Mouse (Mus musculus) heart, embryonic 15.5 days (tissue): ENCODE results near the gene Patj. TPM values are rescaled to one million over a fixed set of nuclear protein-coding genes. Genes with fewer than 3 reads are reported as not detected.

ENCODE experiments used
- ATAC-seq: fragments of 200-750 bp; cut with Nextera tagmentation; replicated peaks from 2 replicates; pipeline ENCODE4 v1.8.0; 2017; ENCODE audit warnings: low read depth, moderate TSS enrichment; ENCODE audit not compliant: insufficient number of reproducible peaks, insufficient read depth, low FRiP score
- H3K27ac ChIP-seq: fragments of 300-500 bp; sonication (generic); 2 replicates; pipeline ENCODE4 v1.5.1; 2015; ENCODE audit warnings: mild to moderate bottlenecking, inconsistent platforms
- H3K27me3 ChIP-seq: fragments of 300-500 bp; sonication (generic); 2 replicates; pipeline ENCODE4 v1.6.1; 2015; ENCODE audit warnings: inconsistent platforms
- H3K36me3 ChIP-seq: fragments of 300-500 bp; sonication (generic); 2 replicates; pipeline ENCODE4 v1.6.1; 2015; ENCODE audit warnings: mild to moderate bottlenecking, inconsistent platforms
- H3K4me1 ChIP-seq: fragments of 300-500 bp; sonication (generic); replicated peaks from 2 replicates; pipeline ENCODE4 v1.6.1; 2015; ENCODE audit warnings: inconsistent platforms
- H3K4me2 ChIP-seq: fragments of 300-500 bp; sonication (generic); 2 replicates; pipeline ENCODE4 v1.6.1; 2015; ENCODE audit warnings: inconsistent platforms, mild to moderate bottlenecking, moderate library complexity
- H3K4me3 ChIP-seq: fragments of 300-500 bp; sonication (generic); 2 replicates; pipeline ENCODE4 v1.5.1; 2015; ENCODE audit warnings: mild to moderate bottlenecking, inconsistent platforms
- H3K9ac ChIP-seq: fragments of 300-500 bp; sonication (generic); 2 replicates; pipeline ENCODE4 v1.6.1; 2015; ENCODE audit warnings: mild to moderate bottlenecking, inconsistent platforms
- H3K9me3 ChIP-seq: fragments of 300-500 bp; sonication (generic); replicated peaks from 2 replicates; pipeline ENCODE4 v1.6.1; 2016; ENCODE audit warnings: inconsistent platforms
- WGBS: fragments of 180-500 bp; shearing (Covaris S2); methylation state at CpG from one replicate; pipeline ENCODE4 v1.1.7; 2015; ENCODE audit warnings: mixed read lengths; 5-methylcytosine and 5-hydroxymethylcytosine counted together
- polyA plus RNA-seq: library from polyadenylated mRNA; unstranded; fragments of >200 nt; fragmentation: Nextera tagmentation; extraction: Ambion mirVana; gene quantifications from 2 replicates; pipeline ENCODE4 v1.2.1, GENCODE M21; 2015

Patj gene
- polyA plus RNA-seq, 1 experiment from 2014 or later = 5.9 TPM

DNA sequence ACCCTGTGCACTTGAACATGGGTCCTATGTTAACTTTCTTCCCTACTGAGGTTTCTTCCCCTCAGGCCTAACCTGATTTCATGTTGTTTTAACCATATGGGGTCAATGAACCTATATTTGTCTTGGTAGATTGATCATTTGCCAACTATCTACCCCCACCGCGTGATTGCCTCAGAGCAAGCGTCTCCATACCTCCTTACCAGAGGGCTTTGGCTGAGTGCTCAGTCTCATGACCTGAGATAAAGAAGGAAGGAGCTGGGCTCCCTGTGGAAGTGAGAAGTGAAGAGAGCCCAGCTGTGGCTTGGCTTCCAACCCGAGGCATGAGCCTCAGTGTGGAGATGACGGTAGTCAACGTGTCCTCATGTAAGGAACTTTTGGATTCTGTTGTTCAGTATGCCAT lies 160.9 kb downstream of the Patj start:
- peak overlapping the region; percentile 63 for H3K27ac ChIP-seq
- H3K4me2 ChIP-seq = no peak overlapping the region
- no peaks in the 10 kb centered on the region for H3K36me3 ChIP-seq
- no peak overlapping the region for H3K4me3 ChIP-seq
- H3K27me3 ChIP-seq = no peaks in the 10 kb centered on the region
- WGBS = 61% methylated on average over 6 of the region's 6 CpGs
- no peak overlapping the region for H3K9ac ChIP-seq
- ATAC-seq = 0 out of 2 replicates have a peak, but pooled peaks have one; percentile 50
- H3K9me3 ChIP-seq = no peaks in the 10 kb centered on the region
- H3K4me1 ChIP-seq = peaks cover 13% of the 10 kb centered on the region

DNA sequence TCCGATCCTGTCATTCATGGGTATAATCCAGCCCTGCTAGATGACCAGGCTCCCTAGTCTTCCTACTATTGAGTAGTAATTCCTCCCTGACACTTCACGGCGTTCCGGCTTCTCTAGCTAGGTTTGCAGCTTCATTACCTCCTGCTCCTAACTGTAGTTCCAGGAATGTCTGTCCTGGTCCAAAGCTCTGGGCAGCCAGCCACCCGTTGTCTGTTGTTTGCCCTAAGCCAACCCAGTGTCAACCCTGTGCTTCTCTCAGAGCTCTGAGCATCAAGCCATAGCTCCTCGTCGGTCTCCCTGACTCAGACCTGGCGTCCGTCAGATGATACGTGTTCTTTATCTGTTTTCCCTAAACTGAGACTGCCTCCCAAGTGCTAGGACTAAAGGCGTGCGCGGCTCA lies 161.6 kb downstream of the Patj start:
- H3K9ac ChIP-seq = no peak overlapping the region
- WGBS = 55% methylated on average over 13 of the region's 13 CpGs
- no peak overlapping the region for H3K4me3 ChIP-seq
- peak overlapping the region; percentile 63 for H3K27ac ChIP-seq
- peaks cover 13% of the 10 kb centered on the region for H3K4me1 ChIP-seq
- ATAC-seq = peak; percentile 62; the same call in 1 of the 2 replicates
- H3K27me3 ChIP-seq = no peaks in the 10 kb centered on the region
- H3K36me3 ChIP-seq = no peaks in the 10 kb centered on the region
- no peak overlapping the region for H3K4me2 ChIP-seq
- no peaks in the 10 kb centered on the region for H3K9me3 ChIP-seq

DNA sequence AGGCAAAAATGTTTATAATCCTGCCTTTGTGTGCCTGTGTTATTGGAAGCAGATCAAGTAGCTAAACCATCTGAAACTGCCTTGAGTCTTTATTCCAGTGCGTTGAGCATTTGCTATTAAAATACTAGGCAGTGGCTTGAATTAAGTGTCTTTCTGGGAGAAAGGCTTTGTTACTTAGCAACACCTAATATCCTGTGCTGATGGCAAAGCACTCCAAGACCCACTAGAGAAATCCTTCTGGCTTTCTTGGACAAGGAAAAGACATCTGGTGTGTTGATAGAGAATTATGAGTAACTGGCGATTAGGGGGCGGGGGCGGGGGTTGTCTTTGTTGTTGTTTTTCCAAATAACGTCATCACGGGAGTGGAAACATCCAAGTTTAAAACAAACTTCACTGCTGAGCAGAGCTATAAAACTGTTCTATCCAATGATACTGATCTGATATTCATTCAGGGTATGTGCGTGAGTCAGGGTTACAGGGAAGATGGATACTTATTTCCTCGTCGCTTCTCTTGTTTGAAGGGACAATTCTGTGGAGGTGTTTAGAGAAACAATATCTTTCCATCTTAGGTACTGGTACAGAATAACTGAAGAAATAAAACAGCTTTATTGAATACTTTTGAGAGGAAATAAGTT lies 164.7 kb downstream of the Patj start:
- no peak overlapping the region for H3K27ac ChIP-seq

DNA sequence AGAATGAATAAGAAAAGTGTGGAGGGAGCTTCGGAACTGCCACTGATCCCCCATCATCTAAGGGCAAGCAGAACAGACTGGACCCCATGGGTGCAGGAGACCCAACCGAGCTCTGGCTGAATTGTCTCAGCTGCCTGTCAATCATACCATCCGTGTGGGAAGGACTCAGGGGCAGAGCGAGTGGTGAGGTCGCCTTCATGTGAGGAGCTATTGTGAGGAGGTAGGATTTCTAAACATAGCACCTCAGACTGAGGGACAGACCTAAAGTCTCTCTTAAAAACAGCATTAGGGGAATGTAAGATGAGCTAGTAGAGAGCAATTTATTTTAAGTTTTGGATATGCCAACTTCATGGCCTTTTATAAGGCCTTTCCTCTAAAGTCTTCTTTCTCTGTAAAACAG lies 167.5 kb downstream of the Patj start:
- H3K27me3 ChIP-seq = no peaks in the 10 kb centered on the region
- H3K9me3 ChIP-seq = no peaks in the 10 kb centered on the region
- H3K4me2 ChIP-seq = peak overlapping the region; percentile 32
- no peaks in the 10 kb centered on the region for H3K36me3 ChIP-seq
- peak overlapping the region; percentile 97 for H3K27ac ChIP-seq
- WGBS = 30% methylated on average over 5 of the region's 5 CpGs
- no peak overlapping the region for H3K9ac ChIP-seq
- ATAC-seq = peak; percentile 56; the same call in 1 of the 2 replicates
- H3K4me1 ChIP-seq = peaks cover 32% of the 10 kb centered on the region
- no peak overlapping the region for H3K4me3 ChIP-seq

More for the DNA sequence above, 164.7 kb downstream of the Patj start:
- H3K9ac ChIP-seq = no peak overlapping the region
- H3K27me3 ChIP-seq = no peaks in the 10 kb centered on the region
- WGBS = 85% methylated on average over 9 of the region's 9 CpGs
- peaks cover 41% of the 10 kb centered on the region for H3K4me1 ChIP-seq
- H3K4me3 ChIP-seq = no peak overlapping the region
- no peak overlapping the region for H3K4me2 ChIP-seq
- no peaks in the 10 kb centered on the region for H3K36me3 ChIP-seq
- no peaks in the 10 kb centered on the region for H3K9me3 ChIP-seq
- ATAC-seq = no peak

DNA sequence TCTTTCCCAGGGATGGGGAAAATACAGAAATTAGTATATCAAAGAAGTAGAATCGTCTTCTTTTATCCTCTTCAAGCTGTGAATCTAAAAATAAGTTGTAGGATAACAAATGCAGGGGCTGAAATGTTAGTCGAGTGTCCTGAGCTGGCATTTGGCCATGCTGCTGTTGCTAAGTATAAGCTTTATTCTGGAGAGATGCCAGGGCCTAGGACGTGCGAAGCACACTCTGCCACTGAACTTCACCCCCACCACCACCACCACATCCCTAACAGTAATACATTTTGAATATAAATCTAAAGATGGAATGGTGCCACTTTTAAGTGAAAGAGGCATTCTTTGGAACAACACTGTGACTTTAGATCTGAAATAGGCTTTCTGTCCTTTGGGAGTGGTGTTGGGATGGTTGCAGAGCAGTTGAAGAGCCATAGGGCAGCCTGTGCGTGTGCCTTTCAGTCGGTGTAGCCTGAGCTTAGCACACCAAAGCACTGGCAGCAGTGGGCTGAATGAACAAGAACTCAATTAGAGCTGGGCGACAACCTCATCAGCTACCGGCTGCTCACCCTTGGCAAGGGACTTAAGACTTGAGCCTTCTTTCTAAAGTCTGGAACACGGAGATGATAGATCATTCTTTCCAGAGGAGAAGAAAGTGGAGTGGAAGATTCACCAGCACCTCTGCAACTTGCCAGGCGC lies 168.1 kb downstream of the Patj start:
- peak; percentile 86 for ATAC-seq
- 27% methylated on average over 10 of the region's 10 CpGs for WGBS
- no peak overlapping the region for H3K4me3 ChIP-seq

DNA sequence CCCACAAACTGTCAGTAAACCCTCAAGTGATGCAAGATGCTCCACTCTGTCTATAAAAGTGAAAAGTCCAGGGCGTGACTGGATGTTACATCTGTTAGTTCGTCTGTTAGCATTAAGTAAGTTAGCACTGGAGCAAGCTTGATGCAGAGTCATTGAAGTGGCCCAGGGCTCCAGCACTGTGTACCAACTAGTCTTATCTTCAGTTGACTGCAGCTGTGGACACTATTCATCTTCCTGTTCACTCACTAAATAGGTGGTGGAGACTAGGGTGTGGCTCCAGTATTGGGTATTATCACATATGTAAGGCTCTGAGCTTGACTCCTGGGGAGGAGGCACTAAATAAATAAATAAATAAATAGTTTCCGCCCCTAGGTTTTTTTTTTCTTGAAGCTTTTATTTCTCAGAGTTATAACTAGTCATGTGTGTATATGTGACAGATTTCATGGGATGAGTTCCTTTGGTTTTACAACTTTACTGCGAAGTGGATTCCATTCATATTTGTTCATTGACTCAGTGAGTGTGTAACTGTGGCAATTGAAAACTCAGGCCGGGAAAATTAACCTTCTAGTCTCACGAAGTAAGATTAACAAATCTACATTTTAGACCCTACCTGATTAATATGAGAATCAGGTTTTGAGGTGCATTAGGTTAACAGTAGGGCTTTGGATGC lies 168.7 kb downstream of the Patj start:
- Histone ChIP-seq H3K4me2 (no peak overlapping the region), H3K9me3 (no peaks in the 10 kb centered on the region)
- ATAC-seq = no peak

More for the DNA sequence above, 168.1 kb downstream of the Patj start:
- Histone ChIP-seq H3K27me3 (no peaks in the 10 kb centered on the region), H3K9ac (no peak overlapping the region), H3K27ac (peak overlapping the region; percentile 97), H3K36me3 (no peaks in the 10 kb centered on the region), H3K9me3 (no peaks in the 10 kb centered on the region), H3K4me1 (peaks cover 32% of the 10 kb centered on the region), H3K4me2 (peak overlapping the region; percentile 32)

DNA sequence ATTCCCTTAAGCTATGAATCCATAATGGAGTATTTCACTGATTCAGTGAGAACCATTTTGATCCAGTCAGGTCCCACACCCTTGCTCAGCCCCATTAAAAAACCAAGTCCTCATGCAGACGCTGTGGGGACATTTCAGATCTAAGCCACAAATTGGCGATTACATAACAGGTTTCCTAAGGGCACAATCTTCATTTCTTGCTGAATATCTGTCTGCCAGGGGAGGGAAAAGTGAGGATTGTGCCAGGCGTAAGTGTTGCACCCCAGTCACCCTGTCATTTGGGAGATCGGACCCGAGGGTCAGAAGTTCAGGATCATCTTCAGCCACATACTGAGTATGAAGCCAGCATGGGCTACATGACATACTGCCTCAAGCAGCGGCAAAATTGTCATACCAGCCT lies 171.2 kb downstream of the Patj start:
- 86% methylated on average over 6 of the region's 6 CpGs for WGBS
- Histone ChIP-seq H3K4me3 (no peak overlapping the region), H3K9ac (no peak overlapping the region), H3K4me1 (peaks cover 32% of the 10 kb centered on the region), H3K36me3 (no peaks in the 10 kb centered on the region), H3K4me2 (no peak overlapping the region), H3K27me3 (no peaks in the 10 kb centered on the region), H3K27ac (no peak overlapping the region), H3K9me3 (no peaks in the 10 kb centered on the region)
- ATAC-seq = no peak

More for the DNA sequence above, 168.7 kb downstream of the Patj start:
- peaks cover 32% of the 10 kb centered on the region for H3K4me1 ChIP-seq
- WGBS = 59% methylated on average over 6 of the region's 6 CpGs
- H3K36me3 ChIP-seq = no peaks in the 10 kb centered on the region
- H3K9ac ChIP-seq = no peak overlapping the region
- no peak overlapping the region for H3K4me3 ChIP-seq
- H3K27ac ChIP-seq = peak overlapping the region; percentile 97
- H3K27me3 ChIP-seq = no peaks in the 10 kb centered on the region

DNA sequence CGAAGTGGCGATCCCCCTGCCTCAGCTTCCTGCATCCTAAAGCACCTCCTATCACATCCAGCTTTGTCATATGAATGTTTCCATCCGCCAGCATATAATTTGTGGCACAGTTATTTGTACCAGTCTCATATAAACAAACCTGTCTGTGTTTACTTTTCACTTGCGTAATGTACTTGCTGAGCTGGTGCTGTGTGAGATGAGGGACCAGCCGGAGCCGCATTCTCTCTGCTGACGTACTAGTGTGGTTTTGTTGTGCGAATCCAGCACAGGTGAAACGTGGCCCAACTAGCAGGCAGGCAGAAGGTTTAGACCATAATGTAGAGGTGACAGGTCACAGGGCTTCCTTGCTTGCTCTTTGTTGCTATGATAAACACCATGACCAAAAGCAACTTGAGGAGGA lies 171.9 kb downstream of the Patj start:
- 90% methylated on average over 9 of the region's 9 CpGs for WGBS
- Histone ChIP-seq H3K36me3 (no peaks in the 10 kb centered on the region), H3K4me1 (peaks cover 31% of the 10 kb centered on the region), H3K4me2 (no peak overlapping the region), H3K27ac (no peak overlapping the region), H3K4me3 (no peak overlapping the region), H3K27me3 (no peaks in the 10 kb centered on the region), H3K9me3 (no peaks in the 10 kb centered on the region), H3K9ac (no peak overlapping the region)
- ATAC-seq = no peak

DNA sequence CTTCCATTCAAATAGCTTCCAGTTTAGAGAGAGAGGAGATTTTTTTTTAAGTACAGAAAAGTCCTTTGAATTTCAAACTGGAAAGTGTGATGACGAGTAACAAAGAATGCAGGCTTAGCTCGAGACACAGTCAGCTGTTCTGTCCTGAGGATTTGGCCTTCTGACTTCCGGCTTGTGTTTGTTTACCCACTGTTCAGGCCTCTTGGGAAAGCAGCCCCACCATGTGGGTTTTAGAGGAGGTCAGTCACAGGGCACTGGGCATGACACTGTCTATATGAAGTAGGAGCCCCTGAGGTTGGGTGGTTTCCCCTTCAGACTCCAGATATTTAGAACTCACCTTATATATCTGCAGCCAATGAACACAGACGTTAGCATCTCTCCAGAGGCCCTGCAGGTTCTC lies 174.3 kb downstream of the Patj start:
- no peaks in the 10 kb centered on the region for H3K36me3 ChIP-seq
- no peaks in the 10 kb centered on the region for H3K9me3 ChIP-seq
- no peaks in the 10 kb centered on the region for H3K27me3 ChIP-seq
- H3K4me2 ChIP-seq = no peak overlapping the region
- no peak overlapping the region for H3K9ac ChIP-seq
- no peak overlapping the region for H3K27ac ChIP-seq
- H3K4me1 ChIP-seq = peaks cover 8% of the 10 kb centered on the region
- no peak overlapping the region for H3K4me3 ChIP-seq
- WGBS = 25% methylated on average over 4 of the region's 4 CpGs
- no peak for ATAC-seq

DNA sequence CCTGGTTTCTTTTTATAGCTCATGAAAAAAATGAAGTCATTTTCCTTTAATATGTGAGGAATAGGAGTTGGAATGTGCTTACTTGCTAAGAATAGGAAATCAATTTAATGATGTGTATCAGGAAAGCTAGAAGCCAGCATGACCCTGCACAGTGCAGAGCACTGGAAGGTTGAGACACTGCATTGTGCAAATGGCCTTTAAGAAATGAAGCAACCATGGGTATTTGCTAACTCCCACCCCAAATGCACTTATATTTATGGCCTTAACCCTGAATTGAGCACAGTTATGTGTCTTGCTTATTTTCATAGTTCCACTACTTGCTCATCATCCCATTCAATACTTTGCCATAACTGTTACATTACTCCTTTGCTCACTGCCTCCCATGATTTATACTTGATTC lies 181.7 kb downstream of the Patj start:
- H3K4me3 ChIP-seq = no peak overlapping the region
- H3K4me2 ChIP-seq = no peak overlapping the region
- H3K36me3 ChIP-seq = no peaks in the 10 kb centered on the region
- no peak overlapping the region for H3K27ac ChIP-seq
- H3K4me1 ChIP-seq = peaks cover 10% of the 10 kb centered on the region
- no peak for ATAC-seq
- no peaks in the 10 kb centered on the region for H3K27me3 ChIP-seq
- no peak overlapping the region for H3K9ac ChIP-seq
- no peaks in the 10 kb centered on the region for H3K9me3 ChIP-seq

DNA sequence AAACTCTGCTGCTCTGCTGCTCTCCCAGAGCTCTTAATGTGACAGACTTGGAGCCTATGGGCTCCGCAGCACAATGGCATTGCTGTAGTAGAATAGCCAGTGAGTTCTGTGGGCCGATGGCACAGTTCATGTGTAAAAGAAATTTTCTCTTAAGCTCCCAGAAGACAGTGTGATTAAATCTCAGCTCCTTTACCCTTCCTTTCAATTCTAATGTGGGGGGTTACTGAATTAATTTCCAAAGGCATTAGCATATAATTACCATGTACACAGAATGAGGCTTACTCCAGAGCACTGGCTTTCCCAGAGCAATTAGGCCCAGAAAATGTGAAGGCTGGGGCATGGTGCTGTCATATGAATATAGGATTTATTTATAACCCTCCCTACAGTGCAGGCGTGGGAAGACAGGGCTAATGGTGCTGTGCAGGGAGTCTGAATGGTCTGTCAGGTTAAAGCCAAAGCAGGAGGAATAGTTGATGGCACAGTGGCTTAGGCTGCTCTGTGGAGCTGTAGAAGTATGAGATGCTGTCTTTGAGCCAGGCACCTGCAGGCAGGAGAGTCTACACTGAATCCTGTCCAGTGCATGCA lies 182.5 kb downstream of the Patj start:
- no peaks in the 10 kb centered on the region for H3K27me3 ChIP-seq

More for the DNA sequence above, 182.5 kb downstream of the Patj start:
- H3K27ac ChIP-seq = peak overlapping the region; percentile 27; the same call in 1 of the 2 replicates
- no peak for ATAC-seq
- H3K4me1 ChIP-seq = peaks cover 10% of the 10 kb centered on the region
- no peaks in the 10 kb centered on the region for H3K9me3 ChIP-seq
- no peaks in the 10 kb centered on the region for H3K36me3 ChIP-seq
- no peak overlapping the region for H3K4me2 ChIP-seq
- H3K9ac ChIP-seq = no peak overlapping the region
- 78% methylated on average over 3 of the region's 3 CpGs for WGBS
- H3K4me3 ChIP-seq = no peak overlapping the region
